Mouse (Mus musculus) ovary, postnatal 36 days (tissue): ENCODE results near the gene Pnrc2.

ENCODE experiments used
- DNase-seq: peaks from one replicate; pipeline ENCODE4 v3.0.0; 2022; ENCODE audit warnings: low spot score, mixed read lengths

The Pnrc2 gene

GRCm38 (mm10) chr4:135823298-135823697 is 50.4 kb downstream of the Pnrc2 start:
- no peak for DNase-seq

- no peak for DNase-seq
These were observed 51.9 kb downstream of the Pnrc2 start for GRCm38 (mm10) chr4:135821772-135822171.
